Mouse (Mus musculus) left cerebral cortex, postnatal 4 days (tissue): ENCODE results near the gene Eno1. TPM values are rescaled to one million over a fixed set of nuclear protein-coding genes. Genes with fewer than 3 reads are reported as not detected.
"Not testable (repeated sequence)": the region's sequence is repeated elsewhere in the genome, so short reads cannot be mapped to it uniquely, and the experiment has no call there.

ENCODE experiments used
- DNase-seq: peaks from one replicate; pipeline ENCODE4 v3.0.0-alpha.2; 2022
- intact Hi-C: fragments of 180-260 bp; cut with DNase I; formaldehyde crosslinking; loops from one replicate; pipeline ENCODE4 v1.15.1; 2025
- total RNA-seq, 2 experiments: library from RNA; stranded (reverse); gene quantifications; 2 replicates each; pipeline ENCODE4 v1.2.3; 2021

The Eno1 gene
- total RNA-seq, 2 experiments from 2014 or later = 204 to 220 TPM

GRCm38 (mm10) chr4:150248009-150248408 is 11.5 kb downstream of the Eno1 start:
- intact Hi-C loops = no loop called here
- DNase-seq = peak; percentile 77

DNA sequence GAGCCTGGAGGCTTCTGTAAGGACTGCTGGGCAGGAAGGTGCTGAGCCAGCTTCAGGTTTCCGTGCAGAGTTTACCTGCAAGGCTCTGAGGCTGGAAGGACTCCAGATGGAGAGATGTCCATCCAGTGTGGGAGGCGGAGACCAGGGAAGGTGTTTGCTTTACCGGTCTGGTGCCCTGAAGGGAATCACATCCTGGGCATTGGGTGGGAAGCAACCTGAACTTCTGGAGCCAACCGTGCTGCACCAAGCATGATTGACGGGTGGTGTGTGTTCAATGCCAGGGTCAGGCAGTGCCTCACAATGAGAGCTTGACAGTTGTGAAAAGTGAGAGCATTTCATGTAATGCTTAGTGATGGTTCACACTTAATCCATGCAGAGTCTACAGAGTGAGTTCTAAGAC is 12.4 kb downstream of the Eno1 start:
- intact Hi-C loops = no loop called here

DNA sequence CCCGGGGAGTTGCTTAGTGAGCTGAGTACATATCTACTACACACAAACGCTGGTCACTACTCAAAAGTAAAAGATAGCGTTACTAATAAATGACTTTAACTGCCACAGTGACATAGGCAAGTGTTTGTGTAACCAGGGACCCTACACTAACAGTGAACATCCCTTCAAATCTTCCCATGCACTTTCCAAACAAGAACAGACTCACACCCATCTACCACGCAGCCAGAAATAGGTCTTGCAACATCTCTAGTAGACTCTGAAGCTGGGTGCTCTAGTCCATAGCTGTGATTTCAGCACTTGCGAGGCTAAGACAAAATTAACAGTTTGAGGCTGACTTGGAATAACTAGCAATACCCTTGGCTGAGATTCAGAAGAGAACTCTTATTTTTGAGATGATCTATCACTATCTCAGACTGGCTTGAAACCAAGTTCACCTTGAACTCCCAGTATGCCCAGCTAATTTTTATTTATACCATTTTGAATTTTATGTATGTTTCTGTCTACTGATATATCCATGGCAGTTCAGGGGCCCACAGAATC is 13.3 kb downstream of the Eno1 start:
- intact Hi-C loops = no loop called here
- DNase-seq = no peak

More for the DNA sequence above, 12.4 kb downstream of the Eno1 start:
- no peak for DNase-seq

GRCm38 (mm10) chr4:150250549-150251422 is 14.3 kb downstream of the Eno1 start:
- DNase-seq = peak; percentile 79
- intact Hi-C loops = no loop called here

DNA sequence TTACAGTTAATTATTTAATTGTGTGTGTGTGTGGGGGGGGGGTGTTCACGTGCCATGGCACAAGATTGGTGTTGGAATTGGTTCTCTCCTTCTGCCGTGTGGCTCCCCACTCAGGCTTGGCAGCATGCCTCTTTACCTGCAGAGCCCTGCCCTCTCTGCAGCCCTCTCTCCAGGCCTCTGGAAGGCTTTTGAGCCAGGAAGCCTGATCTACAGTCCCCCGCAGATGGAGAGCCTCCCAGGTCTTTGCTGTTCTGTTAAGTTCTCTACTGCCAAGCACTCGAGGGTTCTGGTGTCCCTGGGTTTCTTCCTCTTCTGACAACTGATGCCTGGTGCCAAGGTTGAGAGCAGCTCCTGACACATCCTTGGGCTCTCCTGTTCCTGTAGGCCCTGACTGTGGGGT is 17.9 kb downstream of the Eno1 start:
- DNase-seq = peak; percentile 67
- intact Hi-C loops = no loop called here

- intact Hi-C loops = loop anchor here (5.0 kb wide), 1 partner anchor 212 kb away; no protein-coding TSS in a partner anchor
- DNase-seq = no peak
Measured at GRCm38 (mm10) chr4:150255181-150255580, 18.7 kb downstream of the Eno1 start.

DNA sequence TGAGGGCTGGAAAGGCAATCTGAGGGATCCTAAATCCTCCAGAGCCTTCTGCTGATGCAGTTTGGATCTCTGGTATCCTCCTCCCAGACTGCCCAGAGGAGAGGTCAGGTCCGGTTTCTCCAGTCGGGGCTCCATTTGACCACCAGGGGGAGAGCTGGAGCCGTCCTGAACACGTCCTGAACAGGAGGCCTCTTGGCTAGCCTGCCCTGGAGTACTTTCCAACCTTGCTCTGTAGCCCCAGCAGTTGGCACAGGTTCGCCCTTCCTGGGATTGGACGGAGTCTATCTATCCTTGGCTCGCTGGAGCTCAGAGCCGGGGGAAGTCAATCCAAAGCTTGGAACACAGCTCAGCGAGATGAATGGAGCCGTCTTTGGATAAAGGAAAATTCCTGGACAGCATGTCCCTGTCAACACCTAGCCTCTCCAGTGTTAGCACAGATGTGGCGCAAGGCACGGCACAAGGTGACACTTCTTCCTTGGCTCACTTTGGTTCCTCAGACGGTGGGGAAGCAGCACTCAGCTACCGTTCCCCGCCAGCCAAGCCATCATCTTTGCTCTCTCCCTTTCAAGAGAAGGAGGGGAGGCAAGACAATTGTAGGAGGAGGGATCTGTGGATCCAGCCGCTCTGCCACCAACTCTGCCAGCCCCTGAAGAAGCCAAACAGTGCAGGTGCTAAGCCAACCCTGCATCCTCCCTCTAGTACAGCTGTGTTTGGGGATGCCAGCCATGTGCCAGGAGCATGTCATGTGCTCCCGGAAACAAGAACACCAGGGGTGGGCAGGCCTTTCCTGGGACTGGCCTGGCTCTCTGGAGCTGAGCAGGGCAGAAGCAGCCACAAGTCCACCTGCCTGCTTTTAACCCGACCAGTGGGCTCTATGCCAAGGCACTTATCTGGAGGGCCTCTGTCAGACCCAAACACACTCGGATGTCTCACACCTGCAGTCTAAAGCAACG is 21.0 kb downstream of the Eno1 start:
- intact Hi-C loops = loop anchor here (5.0 kb wide), 1 partner anchor 210 kb away; no protein-coding TSS in a partner anchor
- peak; percentile 95 for DNase-seq

DNA sequence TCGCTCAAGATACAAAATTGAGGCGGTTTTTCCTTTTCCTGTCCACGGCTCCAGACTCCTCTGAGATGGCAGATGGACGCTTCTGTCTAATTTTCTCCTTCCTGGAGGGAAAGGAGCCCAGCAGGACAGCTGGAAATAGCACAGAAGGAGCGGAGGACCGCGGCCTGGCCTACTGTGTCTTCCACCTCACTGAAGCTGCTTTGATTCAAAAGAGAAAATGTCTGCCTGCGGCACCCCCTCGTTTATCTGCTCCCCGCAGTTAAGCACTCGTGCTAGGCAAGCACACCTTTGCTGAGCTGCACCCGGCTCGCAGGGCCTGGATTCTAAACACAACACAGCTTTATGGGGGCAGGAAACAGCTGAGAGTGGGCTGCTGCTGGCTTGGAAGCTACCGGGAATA is 21.9 kb downstream of the Eno1 start:
- DNase-seq = peak; percentile 68
- intact Hi-C loops = loop anchor here (5.0 kb wide), 1 partner anchor 209 kb away; no protein-coding TSS in a partner anchor

DNA sequence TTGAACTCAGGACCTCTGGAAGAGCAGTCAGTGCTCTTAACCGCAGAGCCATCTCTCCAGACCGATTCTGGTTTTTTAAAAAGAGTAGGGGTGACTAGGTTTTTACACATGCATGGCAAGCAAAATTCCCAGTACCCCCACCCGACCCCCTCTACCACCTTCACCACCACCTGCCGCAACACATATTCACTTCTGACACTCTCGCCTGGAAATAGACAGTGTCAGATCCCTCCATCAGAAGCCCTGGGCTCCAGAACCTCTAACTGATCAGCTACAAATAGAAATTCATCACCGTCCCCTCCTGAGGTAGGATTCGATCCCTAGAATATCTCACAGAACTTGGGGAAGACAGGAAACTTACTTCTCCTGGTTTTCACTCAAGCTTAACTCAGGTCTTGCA is 23.1 kb downstream of the Eno1 start:
- intact Hi-C loops = loop anchor here (5.0 kb wide), 1 partner anchor 208 kb away; no protein-coding TSS in a partner anchor
- DNase-seq = no peak

GRCm38 (mm10) chr4:150260111-150260510 is 23.6 kb downstream of the Eno1 start:
- DNase-seq = no peak
- intact Hi-C loops = no loop called here

DNA sequence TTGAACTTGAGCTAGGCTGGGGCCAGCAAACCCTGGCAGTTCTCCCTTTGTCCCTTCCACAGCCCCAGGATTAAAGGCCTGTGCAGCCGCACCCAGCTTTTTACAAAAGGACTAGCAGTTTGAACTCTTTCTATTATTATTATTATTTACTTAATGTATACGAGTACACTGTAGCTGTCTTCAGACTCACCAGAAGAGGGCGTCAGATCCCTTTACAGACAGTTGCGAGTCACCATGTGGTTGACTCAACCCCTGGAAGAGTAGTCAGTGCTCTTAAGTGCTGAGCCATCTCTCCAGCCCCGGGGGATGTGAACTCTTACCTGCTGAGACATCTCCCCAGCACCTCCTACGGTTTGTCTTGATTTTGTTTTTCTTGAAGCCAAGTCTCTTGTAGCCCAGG is 24.2 kb downstream of the Eno1 start:
- intact Hi-C loops = no loop called here
- DNase-seq = no peak

- intact Hi-C loops = no loop called here
- no peak for DNase-seq
Measured at GRCm38 (mm10) chr4:150262301-150262700, 25.8 kb downstream of the Eno1 start.

DNA sequence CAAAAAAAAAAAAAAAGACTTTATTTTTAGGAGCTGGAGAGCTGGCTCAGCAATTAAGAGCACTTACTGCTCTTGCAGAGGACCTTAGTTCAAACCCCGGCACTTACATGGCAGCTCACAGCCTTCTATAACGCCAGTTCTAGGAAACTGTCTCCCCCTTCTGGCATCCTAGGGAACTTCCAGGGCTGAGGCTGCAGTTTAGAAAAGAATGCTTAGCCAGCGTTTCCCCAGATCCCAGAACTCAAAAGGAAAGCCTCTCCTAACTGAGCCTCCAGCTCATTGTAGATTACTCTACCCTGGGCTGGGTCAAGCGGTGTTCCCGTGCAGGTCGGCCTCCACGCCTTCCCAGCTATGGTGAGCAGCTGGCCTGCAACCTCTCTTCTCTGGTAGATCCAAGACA is 28.4 kb downstream of the Eno1 start:
- DNase-seq = no peak
- intact Hi-C loops = no loop called here

- intact Hi-C loops = no loop called here
- DNase-seq = no peak
Measured at GRCm38 (mm10) chr4:150265471-150265870, 28.9 kb downstream of the Eno1 start.

DNA sequence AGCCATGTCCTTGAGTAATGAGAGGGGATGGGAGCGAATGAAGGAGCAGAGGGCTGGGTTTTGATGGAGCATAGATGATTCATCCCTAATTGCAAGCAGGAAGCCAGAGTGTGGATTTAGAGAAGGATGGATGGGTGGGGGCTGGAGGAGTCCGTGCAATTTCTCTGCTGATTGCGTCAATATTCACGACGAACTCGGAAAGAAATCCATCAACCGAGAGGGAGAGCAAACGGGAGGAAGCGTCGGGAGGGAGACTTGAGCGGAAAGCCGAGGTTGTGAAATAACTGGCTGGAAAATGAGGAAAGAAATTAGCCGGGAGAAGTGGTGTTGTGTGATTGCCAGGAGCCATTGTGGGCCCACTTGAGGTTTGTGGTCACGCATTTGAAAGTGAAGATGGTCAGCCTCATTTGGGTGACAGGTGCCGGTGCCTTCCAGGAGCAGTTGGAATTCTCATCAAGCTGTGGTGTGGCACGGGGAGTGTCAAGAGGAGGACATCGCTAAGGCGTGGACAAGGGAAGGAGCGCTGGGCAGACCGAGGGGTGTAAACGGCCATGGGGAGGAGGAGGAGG is 30.2 kb downstream of the Eno1 start:
- intact Hi-C loops = no loop called here
- DNase-seq = no peak

DNA sequence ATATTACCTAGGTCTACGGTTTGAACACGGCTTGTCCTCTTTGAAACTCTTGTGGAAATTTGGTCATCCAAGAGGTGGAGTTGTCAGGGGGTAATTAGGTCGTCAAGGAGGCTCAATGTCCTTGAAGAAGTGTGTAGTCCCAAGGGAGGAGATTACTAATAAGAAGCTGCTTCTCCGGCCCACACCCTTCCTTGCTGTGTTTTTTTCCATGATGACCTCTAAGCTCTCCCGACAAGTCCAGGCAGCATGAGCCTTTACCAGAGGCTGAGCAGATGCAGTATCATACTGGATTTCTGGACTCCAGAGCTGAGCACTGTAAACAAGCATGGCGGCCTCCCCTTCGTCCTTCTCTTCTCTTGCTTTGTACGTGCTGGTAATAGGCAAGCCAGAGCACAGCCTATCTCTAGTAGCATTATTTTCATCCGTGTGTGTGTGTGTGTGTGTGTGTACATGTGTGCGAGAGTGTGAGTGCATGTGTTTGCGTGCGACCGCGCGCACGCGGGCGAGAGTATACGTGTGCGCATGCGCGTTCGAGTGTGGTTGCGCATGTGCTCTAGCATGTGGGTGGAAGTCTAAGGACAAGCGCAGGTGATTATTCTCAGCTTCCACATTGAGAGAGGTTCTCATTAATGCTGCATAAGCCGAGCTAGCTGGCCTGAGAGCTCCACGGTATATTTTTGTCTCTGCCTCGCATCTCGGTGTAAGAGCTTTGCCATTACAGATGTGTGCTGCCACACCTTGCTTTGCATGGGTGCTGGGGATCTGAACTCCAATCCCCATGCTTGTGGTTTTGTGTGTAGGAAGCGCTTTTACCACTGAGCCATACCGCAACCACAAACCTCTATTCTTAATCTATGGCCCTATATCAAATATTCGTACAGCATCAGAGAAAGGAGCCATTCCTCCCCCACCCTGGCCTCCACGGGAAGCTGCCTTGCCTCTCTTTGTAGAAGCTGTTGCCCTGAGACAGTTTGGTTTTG is 32.4 kb downstream of the Eno1 start:
- intact Hi-C loops = no loop called here
- DNase-seq = no peak

GRCm38 (mm10) chr4:150269679-150270078 is 33.2 kb downstream of the Eno1 start:
- intact Hi-C loops = no loop called here
- no peak for DNase-seq

DNA sequence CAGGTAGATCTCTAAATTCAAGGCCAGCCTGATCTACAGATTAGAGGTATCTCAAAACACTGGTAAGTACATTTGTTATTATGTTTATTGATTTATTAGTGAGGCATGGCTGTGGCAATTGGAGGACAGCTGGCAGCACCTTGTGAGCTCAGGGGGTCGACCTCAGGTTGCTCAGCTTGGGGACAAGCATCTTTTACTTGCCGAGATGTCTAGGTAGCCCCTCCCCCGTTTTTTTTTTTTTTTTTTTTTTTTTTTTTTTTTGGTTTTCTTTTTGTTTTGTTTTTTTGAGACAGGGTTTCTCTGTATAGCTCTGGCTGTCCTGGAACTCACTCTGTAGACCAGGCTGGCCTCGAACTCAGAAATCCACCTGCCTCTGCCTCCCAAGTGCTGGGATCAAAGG is 34.2 kb downstream of the Eno1 start:
- intact Hi-C loops, DNase-seq: not testable (repeated sequence)

DNA sequence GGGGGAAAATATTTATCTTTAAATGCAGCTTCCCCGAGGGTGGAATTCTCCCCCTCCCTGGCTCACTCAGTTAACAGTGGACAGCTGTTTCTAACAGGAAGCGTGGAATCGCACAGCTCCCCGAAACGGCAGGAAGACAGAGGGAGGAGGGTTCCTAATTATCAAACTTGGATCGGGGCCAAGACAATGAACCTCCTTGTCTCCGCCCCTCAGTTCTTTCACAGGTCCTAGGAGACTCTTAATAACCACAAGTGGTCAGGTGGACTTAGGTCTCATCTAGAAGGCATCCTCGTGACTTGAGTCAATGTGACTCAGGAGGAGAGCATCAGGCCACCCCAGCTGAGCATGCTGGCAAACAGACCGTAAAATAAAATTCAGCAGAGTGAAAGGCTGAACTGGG is 36.2 kb downstream of the Eno1 start:
- DNase-seq = peak; percentile 54
- intact Hi-C loops = no loop called here
